Mouse (Mus musculus) CH12.LX (cell line): ENCODE measurements around the gene Orai1.

ENCODE experiments used
- CHD1 ChIP-seq: IDR thresholded peaks from 2 replicates; pipeline ENCODE4 v1.6.1; 2012; ENCODE audit warnings: low read depth, low read length, improper control_type of control experiment, inconsistent platforms
- CHD2 ChIP-seq: IDR thresholded peaks from 2 replicates; pipeline ENCODE4 v1.6.1; 2011; ENCODE audit warnings: low read length, improper control_type of control experiment
- CTCF ChIP-seq, 2 experiments: IDR thresholded peaks in 1 of 2; conservative IDR thresholded peaks in 1 of 2; 2 replicates each; pipeline ENCODE4 v1.5.1; 2011 to 2012; ENCODE audit warnings: low read depth in 2 of 2, low read length in 2 of 2, improper control_type of control experiment in 1 of 2, inconsistent platforms in 1 of 2, mild to moderate bottlenecking in 1 of 2, moderate library complexity in 1 of 2
- JUN ChIP-seq: IDR thresholded peaks from 2 replicates; pipeline ENCODE4 v1.6.1; 2011; ENCODE audit warnings: low read depth, mild to moderate bottlenecking, low read length, improper control_type of control experiment, moderate library complexity; ENCODE audit not compliant: insufficient read depth
- KAT2A ChIP-seq: IDR thresholded peaks from 2 replicates; pipeline ENCODE4 v1.6.1; 2012; ENCODE audit warnings: low read length, improper control_type of control experiment, inconsistent platforms; ENCODE audit not compliant: insufficient replicate concordance
- SIN3A ChIP-seq: IDR thresholded peaks from 2 replicates; pipeline ENCODE4 v1.6.1; 2012; ENCODE audit warnings: low read length, improper control_type of control experiment, inconsistent platforms
- SMC3 ChIP-seq: IDR thresholded peaks from 2 replicates; pipeline ENCODE4 v1.6.1; 2011; ENCODE audit warnings: low read depth, low read length, improper control_type of control experiment
- TCF12 ChIP-seq: IDR thresholded peaks from 2 replicates; pipeline ENCODE4 v1.6.1; 2014; ENCODE audit warnings: low read depth, mild to moderate bottlenecking, inconsistent platforms, low read length, improper control_type of control experiment

DNA sequence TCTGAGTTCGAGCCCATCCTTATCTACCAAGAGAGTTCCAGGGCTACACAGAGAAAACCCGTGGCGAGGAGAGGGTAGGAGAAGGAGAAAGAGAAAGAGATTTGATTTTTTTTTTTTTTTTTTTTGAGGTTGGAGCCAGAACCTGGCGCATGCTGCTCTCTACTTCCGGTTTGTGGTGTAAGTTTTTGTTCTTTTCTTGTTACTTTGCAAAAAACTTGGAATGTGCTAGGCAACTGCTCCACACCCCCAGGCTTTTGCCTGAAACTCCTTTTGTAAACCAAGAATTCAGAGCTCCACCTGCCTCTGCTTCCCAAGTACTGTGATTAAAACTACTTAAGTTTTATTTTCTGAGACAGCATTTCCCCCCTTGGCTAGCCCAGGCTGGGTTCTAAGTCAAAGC lies 23.2 kb downstream of the Orai1 start:
- TF ChIP-seq SIN3A, result no peak
- TF ChIP-seq CHD1, result no peak
- no peak for TF ChIP-seq SMC3
- TF ChIP-seq JUN, result no peak
- TF ChIP-seq TCF12, result no peak
- no peak for TF ChIP-seq CHD2
- no peak for TF ChIP-seq CTCF (conservative IDR thresholded peaks at IDR 0.05 in 1 of 2, IDR thresholded peaks at IDR 0.05 in 1 of 2; ENCODE audit: low read depth in 2 of 2, low read length in 2 of 2)
- no peak for TF ChIP-seq KAT2A
